12 mouse cellular contexts compared by ENCODE assay signal in the genomic region with DNA sequence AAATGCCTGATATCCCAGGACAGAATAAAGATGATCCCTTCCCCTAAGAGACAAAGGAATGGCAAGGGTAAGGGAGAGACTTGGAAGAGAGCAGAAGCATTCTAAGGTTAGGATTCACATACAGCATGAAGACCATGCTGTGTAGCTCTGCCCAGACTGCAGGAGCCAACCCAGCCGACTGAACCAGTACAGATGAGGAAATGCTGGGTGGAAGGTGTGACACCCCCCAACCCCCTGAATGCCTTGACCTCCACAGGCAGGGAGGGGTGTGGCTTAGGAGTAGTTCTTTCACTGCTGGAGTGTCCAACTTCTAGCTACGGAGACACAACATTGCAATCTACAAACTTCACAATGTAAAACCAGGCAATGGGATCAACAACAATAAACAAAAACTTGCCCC. TPM values are rescaled to one million over a fixed set of nuclear protein-coding genes. Genes with fewer than 3 reads are reported as not detected.
DNase-seq lines count a peak whose midpoint lies in the region; ATAC-seq lines count a peak whose summit lies in the region.
"Had no signal": no experiment of that assay in that cellular context is flagged by ENCODE, and none has a peak within 500 bp of the region (broad histone marks: within the 10 kb centered on the region; RNA-seq: fewer than 3 reads in every experiment).

No protein-coding gene starts in this region.

- intact Hi-C loops in heart, postnatal 25 days (cut with DNase I): no loop called here

- H3K27ac ChIP-seq in heart, embryonic 10.5 days: no peak overlapping the region
- no peak overlapping the region for H3K27ac ChIP-seq in limb, embryonic 12.5 days
- no peak overlapping the region for H3K27ac ChIP-seq in limb, embryonic 10.5 days
- no peak overlapping the region for H3K27ac ChIP-seq in embryonic facial prominence, embryonic 15.5 days (replicated peaks)
- H3K27ac ChIP-seq: macrophage had no signal

- H3K4me3 ChIP-seq in heart, embryonic 10.5 days: no peak overlapping the region
- no peak overlapping the region for H3K4me3 ChIP-seq in limb, embryonic 12.5 days (replicated peaks)
- no peak overlapping the region for H3K4me3 ChIP-seq in limb, embryonic 10.5 days
- no peak overlapping the region for H3K4me3 ChIP-seq in embryonic facial prominence, embryonic 15.5 days (replicated peaks)

- no peak overlapping the region for H3K9ac ChIP-seq in limb, embryonic 12.5 days (replicated peaks)
- H3K9ac ChIP-seq in embryonic facial prominence, embryonic 15.5 days: no peak overlapping the region

- ATAC-seq in limb, embryonic 12.5 days (ENCODE audit: insufficient number of reproducible peaks, insufficient read depth, low FRiP score, low TSS enrichment, low read depth): no peak
- ATAC-seq in embryonic facial prominence, embryonic 15.5 days (ENCODE audit: insufficient number of reproducible peaks, low FRiP score, low TSS enrichment, low read depth): no peak
- ATAC-seq: Patski had no signal

- H3K36me3 ChIP-seq in heart, embryonic 10.5 days: no peaks in the 10 kb centered on the region
- H3K36me3 ChIP-seq in limb, embryonic 12.5 days: no peaks in the 10 kb centered on the region
- H3K36me3 ChIP-seq in limb, embryonic 10.5 days: no peaks in the 10 kb centered on the region
- H3K36me3 ChIP-seq in embryonic facial prominence, embryonic 15.5 days: no peaks in the 10 kb centered on the region

- H3K27me3 ChIP-seq in heart, embryonic 10.5 days (ENCODE audit: insufficient read depth, poor library complexity, severe bottlenecking): peaks cover 56% of the 10 kb centered on the region
- peaks cover 55% of the 10 kb centered on the region for H3K27me3 ChIP-seq in limb, embryonic 12.5 days
- H3K27me3 ChIP-seq in limb, embryonic 10.5 days (ENCODE audit: low read depth, poor library complexity, severe bottlenecking): peaks cover 57% of the 10 kb centered on the region
- peaks cover 45% of the 10 kb centered on the region for H3K27me3 ChIP-seq in embryonic facial prominence, embryonic 15.5 days
- H3K27me3 ChIP-seq: Patski had no signal

- H3K4me1 ChIP-seq in heart, embryonic 10.5 days: peaks cover 34% of the 10 kb centered on the region
- H3K4me1 ChIP-seq in limb, embryonic 12.5 days (replicated peaks): peaks cover 18% of the 10 kb centered on the region
- H3K4me1 ChIP-seq in limb, embryonic 10.5 days: peaks cover 39% of the 10 kb centered on the region
- peaks cover 26% of the 10 kb centered on the region for H3K4me1 ChIP-seq in embryonic facial prominence, embryonic 15.5 days

- no peaks in the 10 kb centered on the region for H3K9me3 ChIP-seq in heart, embryonic 10.5 days
- H3K9me3 ChIP-seq in limb, embryonic 12.5 days: no peaks in the 10 kb centered on the region
- no peaks in the 10 kb centered on the region for H3K9me3 ChIP-seq in limb, embryonic 10.5 days (replicated peaks)
- H3K9me3 ChIP-seq in embryonic facial prominence, embryonic 15.5 days (replicated peaks): no peaks in the 10 kb centered on the region

- peak; percentile 70 for DNase-seq in heart, embryonic 10.5 days (ENCODE audit: low spot score)
- DNase-seq in heart, postnatal 25 days (ENCODE audit: low spot score): no peak
- DNase-seq in limb, embryonic 10.5 days (ENCODE audit: low spot score): no peak
- DNase-seq in CD4-positive helper T cell, adult 2 months (ENCODE audit: low read depth, low spot score): peak; percentile 11
- no peak for DNase-seq in right cerebral cortex, adult 18-20 months
- DNase-seq: cerebellum, postnatal 36 days; gastrocnemius, postnatal 36 days; heart, postnatal 4 days had no signal

- peak overlapping the region; percentile 61 for H3K4me2 ChIP-seq in limb, embryonic 12.5 days
- H3K4me2 ChIP-seq in embryonic facial prominence, embryonic 15.5 days (replicated peaks): peak overlapping the region; percentile 54; the same call in 1 of the 2 replicates

- WGBS in heart, embryonic 10.5 days: 66% methylated on average over 2 of the region's 2 CpGs
- 61% methylated on average over 2 of the region's 2 CpGs for WGBS in limb, embryonic 12.5 days
- 74% methylated on average over 2 of the region's 2 CpGs for WGBS in limb, embryonic 10.5 days
- WGBS in embryonic facial prominence, embryonic 15.5 days: 72% methylated on average over 2 of the region's 2 CpGs

RNA-seq across cellular contexts. Expression of gene Rab6b, which starts 1.7 kb away (rescaled TPM):
- 2.3 and 2.7 TPM in 2 replicates for polyA plus RNA-seq in heart, embryonic 10.5 days (2016; fragmentation: Nextera tagmentation; extraction: Ambion mirVana)
- 1 to 10 TPM; 2.1 to 3.0 TPM for total RNA-seq in heart, postnatal 25 days (2021)
- 2.8 and 3.9 TPM in 2 replicates for polyA plus RNA-seq in limb, embryonic 12.5 days (2016; fragmentation: Nextera tagmentation; extraction: Ambion mirVana)
- 1.2 and 2.1 TPM in 2 replicates for polyA plus RNA-seq in limb, embryonic 10.5 days (2016; fragmentation: Nextera tagmentation; extraction: Ambion mirVana)
- 9.5 and 10.2 TPM in 2 replicates for polyA plus RNA-seq in embryonic facial prominence, embryonic 15.5 days (2015; fragmentation: Nextera tagmentation; extraction: Ambion mirVana)

Comparison
In these comparisons a context has a peak if more than half of its experiments do, and no peak if none do; other contexts are left out.
1. DNase-seq: peak in heart, embryonic 10.5 days (single experiment) and CD4-positive helper T cell, adult 2 months (single experiment); none in heart, postnatal 25 days (single experiment), limb, embryonic 10.5 days (single experiment) and right cerebral cortex, adult 18-20 months (single experiment).